Mouse (Mus musculus): ENCODE data around the gene Epc2.

Gene Epc2

GRCm38 (mm10) chr2:49569862-49570777 is 118.8 kb downstream of the Epc2 start:
- in situ Hi-C loops (cut with MboI, MseI) = loop anchor here (25.0 kb wide), 1 partner anchor 1842 kb away; no protein-coding TSS in a partner anchor

GRCm38 (mm10) chr2:49570778-49571101 is 119.5 kb downstream of the Epc2 start:
- in situ Hi-C loops (cut with MboI, MseI) = loop anchor here (25.0 kb wide), 1 partner anchor 1842 kb away; no protein-coding TSS in a partner anchor

GRCm38 (mm10) chr2:49571159-49571920 is 120.1 kb downstream of the Epc2 start:
- in situ Hi-C loops (cut with MboI, MseI) = loop anchor here (25.0 kb wide), 1 partner anchor 1841 kb away; no protein-coding TSS in a partner anchor

- in situ Hi-C loops (cut with MboI, MseI) = loop anchor here (25.0 kb wide), 1 partner anchor 1840 kb away; no protein-coding TSS in a partner anchor
These were observed 120.9 kb downstream of the Epc2 start for GRCm38 (mm10) chr2:49572111-49572642.

GRCm38 (mm10) chr2:49572684-49573083 is 121.4 kb downstream of the Epc2 start:
- in situ Hi-C loops (cut with MboI, MseI) = loop anchor here (25.0 kb wide), 1 partner anchor 1840 kb away; no protein-coding TSS in a partner anchor

- in situ Hi-C loops (cut with MboI, MseI) = loop anchor here (25.0 kb wide), 1 partner anchor 1839 kb away; no protein-coding TSS in a partner anchor
These were observed 122.0 kb downstream of the Epc2 start for GRCm38 (mm10) chr2:49573282-49573681.

- in situ Hi-C loops (cut with MboI, MseI) = no loop called here
These were observed 129.3 kb downstream of the Epc2 start for GRCm38 (mm10) chr2:49580585-49580984.

- in situ Hi-C loops (cut with MboI, MseI) = no loop called here
These were observed 131.3 kb downstream of the Epc2 start for GRCm38 (mm10) chr2:49582546-49582945.

- in situ Hi-C loops (cut with MboI, MseI) = no loop called here
These were observed 132.0 kb downstream of the Epc2 start for GRCm38 (mm10) chr2:49583311-49583710.

GRCm38 (mm10) chr2:49590450-49590849 is 139.2 kb downstream of the Epc2 start:
- in situ Hi-C loops (cut with MboI, MseI) = no loop called here

- in situ Hi-C loops (cut with MboI, MseI) = no loop called here
These were observed 141.6 kb downstream of the Epc2 start for GRCm38 (mm10) chr2:49592926-49593325.

GRCm38 (mm10) chr2:49594886-49595285 is 143.6 kb downstream of the Epc2 start:
- in situ Hi-C loops (cut with MboI, MseI) = no loop called here

- in situ Hi-C loops (cut with MboI, MseI) = no loop called here
These were observed 145.0 kb downstream of the Epc2 start for GRCm38 (mm10) chr2:49596318-49596717.

- in situ Hi-C loops (cut with MboI, MseI) = no loop called here
These were observed 148.9 kb downstream of the Epc2 start for GRCm38 (mm10) chr2:49600021-49600681.
